Mouse (Mus musculus) gastrocnemius, postnatal 4 days (tissue): Measurements from ENCODE around the gene Npy1r. TPM values are rescaled to one million over a fixed set of nuclear protein-coding genes. Genes with fewer than 3 reads are reported as not detected.

Source experiments
- DNase-seq, 2 experiments: peaks; one replicate each; pipeline ENCODE4 v3.0.0; 2021 to 2022; ENCODE audit warnings: low spot score in 2 of 2, mixed read lengths in 2 of 2
- long read RNA-seq, 2 experiments: library from polyadenylated mRNA; stranded (forward); transcript quantifications; one replicate each; pipeline ENCODE4 v2.0.0; 2021
- total RNA-seq, 2 experiments: library from RNA; stranded (reverse); gene quantifications; 2 replicates each; pipeline ENCODE4 v1.2.3; 2021

Gene Npy1r
- 1 to 10 TPM in 1 of 2 experiments, under 1 TPM in 1; 0.80 to 1.8 TPM for total RNA-seq
- long read RNA-seq, experiment 1, partial matches to known transcripts, result 0 of 2 reads
- long read RNA-seq, experiment 1, other reads (novel, unspliced or antisense), result 1 of 2 reads
- long read RNA-seq, experiment 2, partial matches to known transcripts, result 0 of 2 reads
- long read RNA-seq, experiment 2, other reads (novel, unspliced or antisense), result 0 of 2 reads

GRCm38 (mm10) chr8:66696970-66697843 is at the start of gene Npy1r:
Gene Npy1r, plus strand, starts transcription at chr8:66697192.
- no peak for DNase-seq

- DNase-seq, result no peak
Observed at GRCm38 (mm10) chr8:66681261-66681660, 15.7 kb upstream of the Npy1r start.

GRCm38 (mm10) chr8:66687511-66688329 is 9.3 kb upstream of the Npy1r start, which contains the start of gene Npy5r:
Gene Npy5r, minus strand, starts transcription at chr8:66688128.
- DNase-seq, result no peak

GRCm38 (mm10) chr8:66688395-66688794 is 8.6 kb upstream of the Npy1r start:
- DNase-seq, result no peak

DNA sequence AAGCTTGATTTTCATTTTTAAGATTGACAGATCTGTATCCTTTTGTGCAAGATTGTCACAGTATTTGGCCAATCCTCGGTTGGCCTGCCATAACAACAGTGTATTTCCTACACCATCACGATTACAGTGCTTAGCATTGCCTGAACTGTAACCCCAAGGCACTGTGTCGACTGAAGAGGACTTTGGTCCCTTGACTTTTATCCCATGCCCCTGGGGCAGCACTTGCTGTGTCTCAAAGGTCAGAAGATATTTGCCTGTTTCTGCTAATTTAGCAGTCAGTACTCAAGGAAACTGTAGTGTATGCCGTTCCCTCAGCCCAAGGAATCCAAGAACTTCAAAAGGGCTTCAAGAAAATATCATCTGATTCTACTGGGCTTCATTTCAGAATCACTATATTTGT is 8.2 kb upstream of the Npy1r start:
- DNase-seq, result no peak

DNA sequence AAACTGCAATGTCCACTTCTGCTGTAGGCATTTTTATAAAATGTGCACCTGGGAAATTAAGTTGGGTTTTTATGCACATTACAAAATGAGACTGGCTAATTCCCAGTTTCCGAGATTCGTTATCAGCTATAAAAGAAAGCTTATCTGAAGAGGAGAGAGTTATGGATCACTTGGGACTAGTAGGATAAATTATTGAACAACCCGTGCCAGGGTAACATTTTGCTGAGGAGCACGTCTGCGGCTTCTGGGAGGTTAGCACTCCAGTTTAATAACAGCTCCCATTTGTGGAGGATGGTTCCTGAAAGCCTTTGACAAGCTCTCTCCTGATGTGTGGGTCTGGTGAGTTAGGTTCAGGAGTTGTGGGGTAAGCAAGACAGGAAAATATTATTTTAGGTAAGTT is 6.6 kb upstream of the Npy1r start:
- no peak for DNase-seq

- DNase-seq, result no peak
Observed at GRCm38 (mm10) chr8:66698011-66698410, 1.0 kb downstream of the Npy1r start.

GRCm38 (mm10) chr8:66698782-66699181 is 1.8 kb downstream of the Npy1r start:
- DNase-seq, result no peak

DNA sequence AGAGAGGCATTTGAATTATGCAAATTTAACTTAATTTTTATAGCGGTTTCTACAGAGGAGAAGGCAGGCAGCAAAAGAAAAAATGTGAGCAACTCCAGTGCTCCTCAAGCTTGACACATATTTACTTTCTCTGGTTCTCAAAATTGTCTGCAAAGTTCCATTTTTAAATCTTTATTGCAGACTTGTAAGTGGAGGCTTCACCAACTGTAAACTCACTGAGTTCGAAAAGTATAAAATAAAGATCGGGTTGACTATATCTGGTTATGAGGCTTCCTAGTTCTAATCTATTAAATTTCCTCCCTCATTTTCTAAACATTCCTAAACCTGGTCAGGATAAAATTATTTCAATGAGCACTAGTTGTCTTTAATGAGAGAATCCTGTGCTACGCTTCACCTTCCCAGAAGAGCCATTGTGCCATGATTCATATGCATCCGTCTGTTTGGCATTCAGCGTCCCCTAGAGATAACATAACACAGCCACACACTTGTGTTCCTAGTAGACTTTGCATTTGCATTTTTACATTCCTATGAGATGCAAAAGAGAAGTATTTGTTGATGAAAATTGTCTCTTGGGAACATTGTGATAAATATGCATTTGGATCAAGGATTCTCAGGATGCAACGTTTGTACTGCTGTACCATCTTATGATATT is 17.5 kb downstream of the Npy1r start:
- DNase-seq, result no peak

DNA sequence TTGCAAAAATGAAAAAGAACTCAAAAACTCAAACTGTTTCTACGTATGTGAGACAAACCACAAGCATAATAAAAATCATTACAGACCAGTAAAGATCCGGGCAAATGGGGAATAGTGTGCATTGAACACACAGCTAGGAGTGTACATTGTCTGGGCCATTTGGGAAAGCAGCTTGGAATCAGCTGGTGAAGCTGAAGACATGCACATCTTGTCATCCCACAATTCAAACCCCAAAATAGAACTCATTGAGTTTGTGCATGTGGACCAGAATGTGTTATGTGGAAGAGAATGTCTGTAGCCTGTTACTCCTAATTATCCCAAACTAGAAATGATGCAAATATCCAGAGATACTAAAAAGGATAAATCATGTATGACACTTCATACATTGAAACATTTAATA is 25.8 kb downstream of the Npy1r start:
- no peak for DNase-seq

GRCm38 (mm10) chr8:66729446-66729845 is 32.5 kb downstream of the Npy1r start:
- DNase-seq, result no peak

GRCm38 (mm10) chr8:66731957-66732356 is 35.0 kb downstream of the Npy1r start:
- DNase-seq, result no peak

DNA sequence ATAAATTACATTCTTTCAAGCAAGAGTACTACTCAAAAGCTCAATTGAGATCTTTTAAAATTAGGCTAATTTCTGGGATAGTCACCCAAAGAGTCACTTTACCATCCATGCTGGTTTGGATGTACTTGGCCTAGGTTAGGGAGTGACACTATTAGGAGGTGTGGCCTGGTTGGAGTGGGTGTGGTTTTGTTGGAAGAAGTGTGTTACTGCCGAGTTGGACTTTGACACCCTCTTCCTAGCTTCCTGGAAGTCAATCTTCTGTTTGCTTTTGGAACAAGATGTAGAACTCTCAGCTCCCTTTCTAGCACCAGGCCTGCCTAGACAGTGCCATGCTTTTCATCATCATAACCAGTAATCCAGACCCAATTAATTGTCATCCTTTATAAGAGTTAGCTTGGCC is 45.4 kb downstream of the Npy1r start:
- no peak for DNase-seq

GRCm38 (mm10) chr8:66745612-66746011 is 48.6 kb downstream of the Npy1r start:
- no peak for DNase-seq

DNA sequence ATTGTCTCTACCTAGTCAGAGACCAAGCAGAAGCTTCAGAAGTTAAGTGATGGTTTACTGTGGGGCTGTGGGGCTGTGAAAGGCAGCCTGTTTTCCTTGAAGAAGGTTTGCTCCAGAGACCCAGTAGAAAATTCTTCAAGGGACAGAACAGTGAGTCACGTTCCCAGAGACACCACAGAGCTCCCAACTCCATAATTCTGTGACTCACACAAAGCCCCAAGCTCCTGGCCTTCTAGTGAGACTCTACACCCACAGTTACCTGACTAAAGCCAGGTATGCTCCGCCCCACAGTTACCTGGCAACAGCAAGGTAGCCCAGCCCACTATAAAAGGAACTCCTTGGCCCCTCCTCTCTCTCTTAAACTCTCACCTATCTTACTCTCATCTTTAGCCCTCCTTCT is 54.6 kb downstream of the Npy1r start:
- DNase-seq, result no peak

GRCm38 (mm10) chr8:66756161-66756560 is 59.2 kb downstream of the Npy1r start:
- no peak for DNase-seq

Other genes with a start within 250 kb of the Npy1r start
- gene Tma16, start 210.7 kb upstream of the Npy1r start, total RNA-seq, result 1 to 10 TPM; 6.5 to 9.1 TPM
- gene Tktl2, start 185.4 kb upstream of the Npy1r start, total RNA-seq, result not detected
- not detected for gene Npy5r, start 9.1 kb upstream of the Npy1r start, total RNA-seq
- gene Naf1, start 163.0 kb downstream of the Npy1r start, total RNA-seq, result 1 to 10 TPM; 5.6 to 6.7 TPM